Mouse (Mus musculus): Measurements from ENCODE around the gene Cntnap2.

Gene Cntnap2

DNA sequence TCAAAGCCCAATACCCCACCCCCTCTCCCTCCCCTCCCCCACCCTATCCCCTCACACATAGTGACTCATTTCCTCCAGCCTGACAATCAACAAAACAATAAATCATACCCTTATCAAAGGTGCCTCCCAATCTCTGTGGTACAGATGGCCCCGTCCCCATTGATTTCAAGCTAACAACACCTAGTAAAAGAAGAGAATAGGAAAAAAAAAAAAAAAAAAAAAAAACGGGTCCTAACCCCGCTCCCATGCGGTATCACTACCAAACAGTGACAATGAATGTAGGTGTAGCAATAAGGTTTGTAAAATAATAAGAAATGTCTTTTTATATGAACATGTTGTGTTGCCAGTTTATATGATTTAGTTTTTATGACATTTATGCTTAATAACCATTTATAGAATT lies 2278.1 kb downstream of the Cntnap2 start:
- DNase-seq (ENCODE audit: extremely low spot score, low read depth, low spot score), result no peak

DNA sequence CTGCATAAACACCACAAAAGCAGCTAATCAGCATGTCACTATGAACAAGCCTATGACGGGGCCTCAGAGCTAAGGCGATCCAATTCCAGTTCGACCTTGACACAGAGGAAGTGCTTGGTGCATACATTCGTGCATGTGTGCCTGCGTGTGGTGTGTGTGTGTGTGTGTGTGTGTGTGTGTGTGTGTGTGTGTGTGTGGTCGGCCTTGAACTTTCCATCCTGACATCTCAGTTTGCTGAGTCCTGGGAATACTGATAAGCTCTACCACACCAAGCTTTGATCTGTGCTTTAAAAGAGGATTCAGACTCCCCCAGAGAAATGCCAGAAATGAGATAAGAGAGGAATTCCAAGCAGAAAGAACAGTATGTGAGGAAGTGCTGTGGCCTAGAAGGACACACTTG lies 2279.0 kb downstream of the Cntnap2 start:
- DNase-seq (ENCODE audit: extremely low spot score, low read depth, low spot score), result no peak

GRCm38 (mm10) chr6:47340813-47341502 lies 2281.8 kb downstream of the Cntnap2 start:
- no peak for DNase-seq (ENCODE audit: extremely low spot score, low read depth, low spot score)

- no peak for DNase-seq (ENCODE audit: extremely low spot score, low read depth, low spot score)
Measured at GRCm38 (mm10) chr6:47341503-47341884, 2282.3 kb downstream of the Cntnap2 start.

DNA sequence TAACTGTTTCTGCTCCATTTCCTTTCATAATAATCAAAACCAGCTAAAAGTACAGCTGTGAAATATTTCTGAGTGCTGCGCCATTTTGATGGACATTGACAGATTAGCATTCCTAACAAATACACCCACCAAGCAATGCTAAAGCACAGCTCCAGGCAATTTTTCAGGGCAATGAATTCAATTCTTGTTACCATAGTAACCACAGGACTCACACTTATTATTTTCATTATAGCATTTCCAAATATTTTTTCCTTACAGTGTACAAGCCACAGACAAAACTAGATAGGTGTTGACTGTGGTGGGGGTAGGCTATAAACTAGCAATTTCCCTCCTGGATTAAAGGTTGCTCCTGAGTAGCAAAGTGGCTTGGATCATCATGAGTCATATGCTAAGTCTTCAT lies 2284.1 kb downstream of the Cntnap2 start:
- no peak for DNase-seq (ENCODE audit: extremely low spot score, low read depth, low spot score)

- no peak for DNase-seq (ENCODE audit: extremely low spot score, low read depth, low spot score)
Measured at GRCm38 (mm10) chr6:47344696-47345095, 2285.5 kb downstream of the Cntnap2 start.

DNA sequence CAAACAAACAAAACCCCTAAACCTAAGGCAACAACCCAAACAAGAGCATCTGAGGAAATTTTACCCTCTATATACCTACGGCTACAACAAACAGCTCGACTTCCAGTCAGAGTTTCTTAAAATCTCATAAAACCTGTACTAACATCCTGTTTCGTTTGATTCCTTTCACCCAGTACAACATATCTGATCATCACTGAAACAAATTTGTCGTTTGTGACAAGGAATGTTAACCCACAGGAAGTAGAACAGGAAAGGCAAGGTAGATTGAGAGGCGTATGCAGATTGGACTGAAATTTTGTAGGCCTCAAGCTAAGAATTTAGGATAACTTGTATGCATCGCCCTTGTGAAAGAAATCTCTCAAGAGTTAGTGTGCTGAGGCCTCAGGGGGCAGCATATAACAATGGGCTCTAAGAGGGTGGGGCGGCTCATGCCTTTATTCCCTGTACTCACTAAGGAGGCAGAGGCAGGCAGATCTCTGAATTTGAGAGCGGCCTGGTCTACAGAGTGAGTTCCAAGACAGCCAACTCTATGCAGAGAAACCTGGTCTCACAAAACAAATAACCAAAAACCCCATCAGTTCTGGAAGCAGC lies 2291.0 kb downstream of the Cntnap2 start:
- no peak for DNase-seq (ENCODE audit: extremely low spot score, low read depth, low spot score)

All from hindlimb bud, embryonic 11.5 days (tissue).